Mouse (Mus musculus) liver, embryonic 14 days (tissue): ENCODE results near the gene Pdzd2. TPM values are rescaled to one million over a fixed set of nuclear protein-coding genes. Genes with fewer than 3 reads are reported as not detected.

Source experiments
- polyA plus RNA-seq: library from polyadenylated mRNA; depleted of rRNA; stranded (reverse); fragments of >200 nt; gene quantifications from 2 replicates; pipeline ENCODE4 v1.2.3, GENCODE M21; 2012; rRNA removed

Pdzd2 gene
- polyA plus RNA-seq, result 0.23 and 0.25 TPM in 2 replicates

GRCm38 (mm10) chr15:12739277-12740247 is at the start of gene Pdzd2:
Gene Pdzd2 (minus strand): TSS chr15:12739924.

GRCm38 (mm10) chr15:12321788-12322621 is 417.7 kb downstream of the Pdzd2 start, which contains the start of gene 1810049J17Rik:
Gene 1810049J17Rik (minus strand): TSS chr15:12321899.

GRCm38 (mm10) chr15:12321091-12321787 is 418.5 kb downstream of the Pdzd2 start, which contains the start of gene Golph3:
Gene Golph3 (plus strand): TSS chr15:12321450.

Other genes starting within 250 kb of the Pdzd2 start
- 19.0 and 24.5 TPM in 2 replicates for gene 6030458C11Rik, start 84.7 kb upstream of the Pdzd2 start, polyA plus RNA-seq
- 8.8 and 9.9 TPM in 2 replicates for gene Drosha, start 84.9 kb upstream of the Pdzd2 start, polyA plus RNA-seq